Mouse (Mus musculus): ENCODE data around the gene Mast3.

DNA sequence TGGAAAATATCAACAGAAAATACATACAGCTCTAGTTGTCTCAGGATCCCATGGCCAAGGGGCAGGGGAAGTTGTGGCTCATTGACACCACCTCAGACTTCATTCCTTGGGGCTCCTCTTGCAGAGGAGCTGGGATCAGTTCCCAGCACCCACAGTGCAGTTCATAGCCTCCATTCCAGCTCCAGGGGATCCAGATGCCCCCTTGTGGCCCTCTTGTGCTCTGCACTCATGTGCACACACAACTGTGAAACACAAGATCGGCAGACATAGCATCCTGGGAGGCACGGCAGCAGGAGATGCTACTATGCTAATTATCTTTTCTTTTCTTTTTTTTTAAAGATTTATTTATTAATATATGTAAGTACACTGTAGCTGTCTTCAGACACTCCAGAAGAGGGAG, 22.2 kb upstream of the Mast3 start:
- TF ChIP-seq POLR2A (IDR thresholded peaks at IDR 0.05; ENCODE audit: borderline replicate concordance, extremely low read depth, insufficient read depth, insufficient read length, poor library complexity, severe bottlenecking) (no peak), CTCF (IDR thresholded peaks at IDR 0.05; ENCODE audit: borderline replicate concordance, extremely low read depth, insufficient read depth, insufficient read length) (no peak; the same call in 1 of the 2 replicates)
